Mouse (Mus musculus) cerebellum, postnatal 10 days (tissue): Measurements from ENCODE around the gene Synj2.

ENCODE experiments used
- DNase-seq, 2 experiments: peaks; one replicate each; pipeline ENCODE4 v3.0.0; 2021; ENCODE audit warnings: mixed read lengths in 2 of 2

The Synj2 gene

GRCm38 (mm10) chr17:5935680-5936079, 5.4 kb upstream of the Synj2 start:
- no peak for DNase-seq

DNA sequence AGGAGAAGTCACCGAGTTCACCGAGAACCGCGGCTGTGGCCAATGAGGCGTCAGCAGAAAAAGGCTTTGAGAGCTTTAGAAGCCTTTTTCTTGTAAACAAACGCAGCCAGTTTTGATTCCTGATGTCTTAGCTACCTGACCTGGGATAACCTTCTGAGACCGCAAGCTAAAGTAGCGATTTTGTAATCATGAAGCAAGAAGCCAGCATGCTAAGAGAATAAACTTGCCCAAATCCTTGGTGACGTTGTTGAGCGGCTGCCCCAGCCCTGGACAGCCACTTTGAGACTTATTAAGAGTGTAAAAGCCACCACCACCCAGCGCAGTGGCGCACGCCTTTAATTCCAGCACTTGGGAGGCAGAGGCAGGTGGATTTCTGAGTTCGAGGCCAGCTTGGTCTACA, 4.8 kb upstream of the Synj2 start:
- no peak for DNase-seq

DNA sequence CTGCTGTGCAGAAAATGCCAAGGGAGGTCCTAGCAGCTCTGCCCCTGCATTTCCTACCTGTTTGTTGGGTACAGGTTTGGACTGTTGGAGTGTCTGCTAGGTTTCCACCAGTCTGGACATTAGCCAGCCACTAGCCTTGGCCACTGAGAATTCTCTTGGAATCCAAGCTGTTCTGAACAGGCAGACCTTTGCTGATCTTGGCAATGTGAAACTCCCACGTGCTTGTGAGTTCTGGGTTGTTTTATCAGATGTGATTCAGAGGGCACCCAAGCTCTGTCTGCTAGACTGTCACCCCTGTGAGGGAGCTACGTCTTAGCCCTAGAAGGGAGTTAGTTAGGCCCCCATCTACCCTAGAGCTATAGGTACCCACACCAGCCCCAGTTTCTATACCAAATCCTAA, 3.6 kb upstream of the Synj2 start:
- peak; percentile 63 to 72 for DNase-seq

GRCm38 (mm10) chr17:5939871-5940270, 1.2 kb upstream of the Synj2 start:
- DNase-seq, result no peak

- DNase-seq, result peak; percentile 84 to 87
These were observed 288 bp upstream of the Synj2 start for GRCm38 (mm10) chr17:5940792-5941191.

DNA sequence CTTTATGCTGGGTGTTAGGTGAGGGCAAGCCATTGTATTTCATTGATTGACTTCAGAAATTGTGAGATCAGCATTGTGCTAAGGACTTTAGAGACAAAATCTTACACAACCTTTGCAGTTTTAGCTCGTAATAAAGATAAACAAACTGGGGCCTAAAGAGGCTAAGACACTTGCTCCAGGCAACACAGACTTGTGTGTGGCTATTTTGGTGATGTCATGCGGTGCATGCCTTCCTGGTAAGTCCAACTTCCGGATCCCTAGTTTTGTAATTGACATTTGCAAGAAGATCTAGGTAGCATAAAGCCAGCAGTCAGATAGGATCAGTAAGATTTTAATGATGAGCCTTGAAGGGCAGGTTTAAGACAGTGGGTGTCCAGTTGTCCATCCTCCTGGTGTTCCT, 1.1 kb downstream of the Synj2 start:
- DNase-seq, result no peak

DNA sequence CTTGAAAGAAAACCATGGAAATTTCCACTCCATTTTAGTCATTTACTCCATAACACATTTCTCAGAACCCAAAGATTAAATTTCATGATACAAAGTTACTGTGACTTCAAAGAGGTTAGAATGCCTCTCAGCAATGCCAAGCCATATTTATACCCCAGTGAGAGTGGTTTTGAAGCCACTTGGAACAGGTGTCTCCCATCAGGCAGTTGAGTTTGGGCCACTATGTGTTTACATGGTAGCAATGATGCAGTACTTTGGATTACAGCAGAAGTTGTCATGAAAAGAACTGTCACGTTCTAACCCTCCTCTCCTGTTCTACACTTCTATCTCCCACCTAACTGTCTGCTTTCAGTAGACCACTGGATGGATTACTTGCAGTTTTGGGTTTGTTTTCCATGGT, 2.0 kb downstream of the Synj2 start:
- DNase-seq, result no peak

DNA sequence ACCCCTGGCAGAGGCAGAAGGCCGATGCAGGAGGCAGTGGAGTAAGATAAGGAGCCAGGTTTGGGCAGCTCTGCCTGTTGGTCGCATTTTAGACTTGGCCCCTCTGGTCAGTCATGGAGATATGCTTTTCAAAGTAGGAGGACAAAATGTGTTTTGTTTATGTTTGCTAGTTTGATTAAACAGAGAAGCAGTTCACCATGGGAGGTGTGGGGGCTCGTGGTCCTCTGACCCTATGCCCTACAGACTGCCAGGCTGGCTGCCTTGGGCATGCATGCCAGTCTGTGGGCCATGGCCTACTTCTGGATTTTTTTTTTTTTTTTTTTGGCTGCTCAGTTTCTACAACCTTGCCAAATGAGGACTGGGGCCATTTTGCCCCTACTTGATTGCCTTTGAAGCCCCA, 6.0 kb downstream of the Synj2 start:
- DNase-seq, result no peak

DNA sequence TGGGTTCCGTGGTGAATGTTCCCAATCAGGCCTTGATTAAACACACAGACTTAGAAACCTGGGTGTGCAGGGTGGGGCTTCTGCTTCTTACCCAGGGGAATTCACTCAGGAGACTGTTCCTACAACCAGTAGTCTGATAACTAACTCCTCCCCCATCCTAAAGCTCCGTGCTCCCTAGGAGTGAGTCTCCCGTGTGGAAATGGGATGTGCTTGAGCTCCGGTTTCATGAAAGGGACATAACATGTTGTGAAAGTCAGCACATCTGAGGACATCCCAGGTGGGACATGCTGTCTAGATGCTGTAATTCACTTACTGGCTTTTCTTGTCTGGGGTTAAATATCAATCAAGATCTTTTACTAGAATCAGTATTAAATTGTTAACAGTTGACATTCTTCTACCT, 11.4 kb downstream of the Synj2 start:
- DNase-seq, result no peak

GRCm38 (mm10) chr17:5956350-5957000, 15.4 kb downstream of the Synj2 start:
- peak; percentile 43 to 46 for DNase-seq

- peak in 1 of 2 experiments; percentile 35 for DNase-seq
These were observed 16.0 kb downstream of the Synj2 start for GRCm38 (mm10) chr17:5957097-5957496.

DNA sequence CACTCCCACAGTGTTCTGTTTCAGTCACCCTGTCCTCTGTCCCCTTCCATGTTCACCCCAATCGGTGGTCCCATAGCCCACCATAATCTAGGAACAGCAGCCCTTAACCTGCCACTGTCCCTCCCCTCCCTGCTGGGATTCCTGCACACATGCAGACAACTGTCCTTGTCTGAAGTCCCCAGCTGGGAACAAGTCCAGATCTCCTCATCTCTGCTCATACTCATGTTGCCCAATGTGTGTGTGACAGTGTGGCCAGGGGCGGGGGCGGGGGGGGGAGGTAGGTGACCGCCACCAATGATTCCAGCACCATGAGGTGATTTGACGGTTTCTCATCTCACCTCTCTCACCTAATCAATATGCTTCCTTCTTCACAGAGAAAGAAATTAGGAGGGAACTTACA, 17.1 kb downstream of the Synj2 start:
- DNase-seq, result no peak

DNA sequence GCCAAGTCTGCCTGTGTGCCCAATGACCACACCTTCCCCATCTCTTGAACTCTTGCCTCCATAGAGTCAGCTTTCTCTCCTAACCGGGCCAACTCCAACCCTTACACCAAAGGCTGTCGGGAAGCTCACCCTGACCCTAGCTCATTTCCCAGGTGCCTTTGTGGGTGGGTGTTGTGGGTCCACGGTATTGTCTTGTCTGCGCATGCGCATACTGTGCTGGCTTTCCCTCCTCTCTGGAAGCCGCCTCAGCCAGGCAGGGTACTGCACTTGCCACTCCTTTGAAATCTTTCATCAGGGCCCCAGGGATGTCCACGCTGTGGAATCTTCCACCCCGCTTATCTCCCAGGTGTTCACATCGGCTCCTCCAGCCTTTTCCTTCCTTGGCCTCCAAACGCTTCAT, 17.6 kb downstream of the Synj2 start:
- no peak for DNase-seq

DNA sequence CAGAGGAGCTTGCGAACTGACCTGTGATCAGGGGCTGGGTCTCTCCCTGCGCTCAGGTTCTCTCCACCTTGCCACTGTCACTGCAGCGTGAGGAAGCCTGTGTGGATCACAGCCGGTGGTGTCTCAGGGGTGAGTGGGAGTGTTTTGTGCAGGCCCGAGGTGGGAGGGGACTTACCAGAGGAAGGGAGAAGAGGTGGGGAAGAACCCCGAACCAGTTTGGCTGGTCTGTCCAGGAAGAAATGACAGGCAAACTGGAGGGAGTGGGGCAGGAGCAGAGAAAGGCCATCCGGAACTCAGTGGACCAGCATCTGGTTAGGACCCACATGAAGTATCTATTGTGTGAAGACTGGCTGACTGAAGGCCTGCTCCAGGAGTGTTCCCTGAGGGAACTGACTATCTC, 18.0 kb downstream of the Synj2 start:
- no peak for DNase-seq

- no peak for DNase-seq
These were observed 18.7 kb downstream of the Synj2 start for GRCm38 (mm10) chr17:5959802-5960201.

DNA sequence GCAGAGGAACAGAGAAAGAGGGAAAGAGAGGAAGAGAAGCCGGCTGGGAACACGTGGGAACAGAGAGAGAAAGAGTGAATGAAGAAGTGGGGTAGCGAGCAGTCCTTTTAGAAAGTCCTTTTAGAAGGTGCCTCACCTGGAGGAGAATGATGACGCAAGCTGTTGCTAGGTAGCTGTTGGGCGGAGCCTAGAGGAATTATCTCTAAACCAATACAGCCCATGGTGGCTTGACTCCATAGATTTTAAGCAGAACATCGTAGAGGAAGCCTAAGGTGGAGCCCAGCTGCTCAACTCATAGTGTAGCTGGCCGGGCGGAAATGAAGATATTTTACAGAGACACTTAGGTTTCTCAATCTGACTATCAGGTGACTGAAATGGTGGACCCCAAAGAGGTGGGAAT, 22.7 kb downstream of the Synj2 start:
- DNase-seq, result no peak

- no peak for DNase-seq
These were observed 24.2 kb downstream of the Synj2 start for GRCm38 (mm10) chr17:5965084-5965781.

DNA sequence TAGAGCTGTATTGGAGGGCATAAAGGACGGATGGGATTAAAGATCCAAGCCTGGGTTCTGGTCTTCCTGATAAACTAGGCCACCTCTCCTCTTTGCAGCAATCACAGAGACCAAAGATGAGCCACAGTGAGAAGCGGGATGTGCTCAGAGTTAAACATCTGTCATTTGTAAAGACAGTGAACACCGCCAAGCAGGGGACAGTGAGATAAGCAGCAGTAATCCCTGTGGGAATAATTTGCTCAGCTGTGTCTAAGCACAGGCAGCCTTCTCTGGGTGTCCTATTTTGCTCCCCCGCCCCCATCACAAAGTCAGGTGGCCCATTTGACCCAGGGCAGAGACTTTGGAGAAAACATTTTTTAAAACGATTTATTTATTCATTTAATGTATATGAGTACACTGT, 25.6 kb downstream of the Synj2 start:
- no peak for DNase-seq

DNA sequence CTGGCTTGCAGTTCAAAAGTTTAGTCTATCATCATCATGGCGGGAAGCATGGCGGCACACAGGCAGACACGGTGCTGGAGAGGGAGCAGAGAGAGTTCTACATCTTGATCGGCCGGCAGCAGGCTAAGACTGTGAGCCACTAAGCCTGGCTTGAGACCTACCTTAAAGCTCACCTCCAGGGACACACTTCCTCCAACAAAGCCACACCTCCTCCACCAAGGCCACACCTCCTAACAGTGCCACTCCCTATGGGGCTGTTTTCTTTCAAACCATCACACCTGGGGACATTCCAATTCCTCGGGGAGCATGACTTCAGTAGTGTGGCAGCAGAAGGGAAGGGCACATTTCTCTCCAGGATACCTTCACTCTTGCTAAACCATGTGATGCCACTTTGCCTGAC, 27.5 kb downstream of the Synj2 start:
- no peak for DNase-seq

- peak in 1 of 2 experiments; percentile 64 for DNase-seq
These were observed 28.2 kb downstream of the Synj2 start for GRCm38 (mm10) chr17:5969246-5969645.

- no peak for DNase-seq
These were observed 29.3 kb downstream of the Synj2 start for GRCm38 (mm10) chr17:5970298-5970821.

- DNase-seq, result no peak
These were observed 32.5 kb downstream of the Synj2 start for GRCm38 (mm10) chr17:5973536-5973935.

DNA sequence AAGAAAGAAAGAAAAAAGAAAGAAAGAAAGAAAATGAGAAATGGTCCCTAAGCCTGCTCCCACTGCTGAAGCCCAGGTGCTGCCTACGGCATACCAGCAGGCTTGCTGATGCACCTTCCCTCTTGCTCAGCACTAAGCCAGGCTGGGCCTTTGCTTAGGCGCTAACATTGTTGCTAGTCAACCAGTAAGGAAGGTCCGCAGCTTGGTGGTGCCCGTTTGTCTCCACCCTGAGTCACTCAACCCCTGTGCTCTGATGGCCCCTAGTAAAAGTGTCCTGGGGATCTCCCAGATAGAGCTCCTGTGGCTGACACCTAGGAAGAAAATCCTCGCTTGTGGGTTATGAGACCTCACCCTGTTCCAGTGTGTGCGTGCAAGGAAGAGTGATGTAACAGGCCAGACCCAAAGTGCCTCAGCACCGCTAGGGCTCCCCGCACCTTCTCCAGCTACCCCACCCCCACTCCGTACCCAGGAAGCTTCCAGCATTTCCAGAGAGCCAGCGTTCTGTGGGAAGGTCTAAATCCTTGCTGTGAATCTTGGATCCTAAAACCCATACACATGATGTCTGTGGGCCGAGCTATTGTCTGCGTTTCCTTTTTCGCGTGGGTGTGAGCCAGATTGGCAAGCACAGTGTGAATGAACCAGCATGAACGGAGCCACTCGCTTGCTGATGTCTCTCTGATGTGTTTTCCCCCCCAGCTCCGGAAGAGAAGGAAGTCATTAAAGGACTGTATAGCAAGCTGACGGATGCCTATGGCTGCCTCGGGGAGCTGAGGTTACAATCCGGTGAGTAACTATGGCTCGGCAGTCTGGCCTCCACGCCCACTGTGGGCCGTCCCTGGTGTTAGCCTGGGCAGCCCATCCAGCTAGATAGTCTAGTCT, 34.3 kb downstream of the Synj2 start:
- peak; percentile 52 to 59 for DNase-seq
